Mouse (Mus musculus) gastrocnemius, adult 8-10 months (tissue): ENCODE measurements around the gene Anapc15-ps. TPM values are rescaled to one million over a fixed set of nuclear protein-coding genes. Genes with fewer than 3 reads are reported as not detected.
A peak's percentile ranks its signal among the peaks of the same experiment; 100 is the strongest.
"Not testable (repeated sequence)": the region's sequence is repeated elsewhere in the genome, so short reads cannot be mapped to it uniquely, and the experiment has no call there.

Experiments
- DNase-seq, 2 experiments: peaks; one replicate each; pipeline ENCODE4 v3.0.0; 2022; ENCODE audit warnings: low spot score in 2 of 2
- total RNA-seq, 4 experiments: library from RNA; stranded (reverse); gene quantifications; 2 replicates each; pipeline ENCODE4 v1.2.4; 2022

Gene Anapc15-ps
- total RNA-seq, 4 experiments from 2014 or later = not detected

DNA sequence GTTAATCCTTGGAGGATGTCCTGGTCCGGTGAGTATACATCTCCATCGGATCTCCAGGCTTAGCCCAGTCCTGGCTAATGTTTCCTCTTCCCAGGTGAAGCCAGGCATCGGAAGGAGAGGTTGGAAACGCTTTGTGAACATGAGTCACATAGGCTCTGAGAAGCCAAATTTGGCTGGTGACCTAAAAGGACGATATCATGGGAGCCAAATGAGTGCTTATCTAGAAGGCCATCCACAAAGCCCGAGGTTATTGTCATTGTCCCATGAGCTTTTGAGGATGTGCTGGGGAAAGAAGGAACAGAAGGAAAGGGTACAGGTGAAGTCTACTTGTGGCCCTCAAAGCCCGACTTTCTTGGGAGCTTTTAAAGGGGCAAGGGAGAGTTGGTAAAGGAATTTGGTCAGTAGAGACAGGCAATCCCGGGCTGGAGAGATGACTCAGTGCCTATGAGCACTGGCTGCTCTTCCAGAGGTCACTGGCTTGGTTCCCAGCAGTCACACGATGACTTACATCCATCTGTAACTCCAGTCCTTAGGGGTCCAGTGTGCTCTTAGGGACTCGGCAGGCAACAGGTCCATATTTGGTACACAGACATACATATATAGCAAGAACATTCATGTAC lies 42.4 kb downstream of the Anapc15-ps start:
- peak in 1 of 2 experiments; percentile 15 for DNase-seq

- DNase-seq = not testable (repeated sequence)
Observed at GRCm38 (mm10) chr10:95630166-95630565, 43.1 kb downstream of the Anapc15-ps start.

GRCm38 (mm10) chr10:95628338-95628737 lies 44.9 kb downstream of the Anapc15-ps start:
- no peak for DNase-seq

DNA sequence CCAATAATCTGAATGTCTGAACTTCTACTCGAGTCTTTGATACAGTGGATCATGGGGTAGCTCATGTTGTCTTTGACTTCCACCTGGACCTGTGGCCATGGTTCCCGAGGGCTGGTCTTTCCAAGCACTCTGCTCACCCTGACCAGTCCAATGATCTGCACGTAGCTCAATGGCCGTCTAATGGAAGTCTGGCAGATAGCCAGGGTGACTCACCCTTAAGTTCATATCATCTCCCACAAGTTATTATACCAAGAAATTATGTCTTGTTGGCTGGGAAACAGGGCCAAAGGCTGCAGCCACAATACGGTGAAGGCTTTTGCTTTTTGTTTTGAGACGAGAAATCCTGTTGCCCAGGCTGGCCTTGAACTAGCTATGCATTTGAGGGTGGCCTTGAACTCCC lies 45.9 kb downstream of the Anapc15-ps start:
- DNase-seq = no peak

- DNase-seq = no peak
Observed at GRCm38 (mm10) chr10:95625300-95625699, 48.0 kb downstream of the Anapc15-ps start.

DNA sequence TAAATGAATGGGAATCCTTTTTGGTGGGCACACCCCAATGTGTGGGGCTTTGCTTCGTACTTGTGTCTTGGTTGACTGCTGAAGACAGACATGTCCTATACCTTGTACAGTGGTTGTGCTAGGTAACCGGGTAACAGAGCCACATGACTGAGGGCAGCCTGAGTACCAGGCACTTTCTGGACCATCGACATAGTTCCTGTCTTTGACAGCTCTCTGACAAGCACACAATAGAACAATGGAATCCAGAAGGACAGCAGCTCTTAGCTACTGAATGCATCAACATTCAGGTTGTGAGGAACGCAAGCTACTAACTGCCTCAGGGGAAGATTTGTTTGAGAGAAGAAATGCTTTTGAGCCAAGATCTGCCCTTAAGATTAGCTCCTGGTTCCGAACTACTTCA lies 49.2 kb downstream of the Anapc15-ps start:
- DNase-seq = no peak

GRCm38 (mm10) chr10:95623518-95623905 lies 49.7 kb downstream of the Anapc15-ps start:
- no peak for DNase-seq

Other genes starting within 250 kb of the Anapc15-ps start
- 100 to 1,000 TPM; 278 to 304 (median 295) TPM for gene Mrpl42, start 171.5 kb downstream of the Anapc15-ps start, total RNA-seq
- gene Ube2n, start 158.3 kb downstream of the Anapc15-ps start, total RNA-seq = 10 to 100 TPM; 57.2 to 77.8 (median 64.6) TPM
- 100 to 1,000 TPM; 270 to 418 (median 347) TPM for gene Nudt4, start 109.3 kb downstream of the Anapc15-ps start, total RNA-seq
- gene Gm33543, start 169.5 kb upstream of the Anapc15-ps start, total RNA-seq = 1 to 10 TPM in 2 of 4 experiments, under 1 TPM in 2; 0.32 to 2.0 (median 1.4) TPM